23 mouse cellular contexts compared by ENCODE assay signal in the genomic region with DNA sequence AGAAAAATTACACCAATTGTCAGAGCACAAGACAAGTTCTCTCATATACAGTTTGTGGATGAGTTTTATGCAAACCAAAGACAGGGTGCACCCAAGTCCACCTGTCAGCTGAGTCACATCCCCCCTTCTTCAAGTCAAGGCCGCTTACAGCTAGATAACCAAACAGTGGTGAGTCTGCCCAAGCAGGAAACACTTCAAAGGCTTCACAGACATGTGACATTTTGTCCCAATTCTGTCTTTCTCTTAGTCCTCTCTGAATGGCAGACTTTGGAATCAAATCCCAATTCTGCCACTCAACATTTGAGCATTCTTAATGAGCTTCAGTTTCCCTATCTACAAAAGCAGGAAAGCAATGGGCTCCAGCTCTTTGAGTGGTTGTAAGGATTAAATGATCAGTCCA. TPM values are rescaled to one million over a fixed set of nuclear protein-coding genes. Genes with fewer than 3 reads are reported as not detected.
A peak's percentile ranks its signal among the peaks of the same experiment; 100 is the strongest.
DNase-seq lines count a peak whose midpoint lies in the region; ATAC-seq and TF ChIP-seq lines count a peak whose summit lies in the region.
"Had no signal": no experiment of that assay in that cellular context is flagged by ENCODE, and none has a peak within 500 bp of the region (broad histone marks: within the 10 kb centered on the region; RNA-seq: fewer than 3 reads in every experiment).

No protein-coding gene starts in this region.

- no peaks in the 10 kb centered on the region for H3K79me2 ChIP-seq in liver, adult 2 months (ENCODE audit: control insufficient read depth, insufficient read depth, low read length)

- no peak overlapping the region for H3K27ac ChIP-seq in liver, adult 2 months (replicated peaks; ENCODE audit: insufficient read depth, low read depth, low read length)
- no peak overlapping the region for H3K27ac ChIP-seq in liver, postnatal 0 days (ENCODE audit: low read depth)
- H3K27ac ChIP-seq: embryonic facial prominence, embryonic 13.5 days; embryonic facial prominence, embryonic 15.5 days; forebrain, embryonic 10.5 days; forebrain, embryonic 12.5 days had no signal

- DNase-seq in adrenal gland, adult (ENCODE audit: inconsistent age in 2 of 2, low spot score in 1 of 2): peak; percentile 37 to 53
- no peak for DNase-seq in adrenal gland, postnatal 25 days
- peak; percentile 9 for DNase-seq in adrenal gland, postnatal 14 days
- DNase-seq in adrenal gland, adult 18-20 months (ENCODE audit: low spot score in 2 of 2): no peak
- peak; percentile 54 for DNase-seq in liver, adult 2 months (ENCODE audit: extremely low read depth, low read depth, low spot score)
- DNase-seq in liver, postnatal 0 days: no peak
- peak; percentile 50 for DNase-seq in 416B (ENCODE audit: low read depth)
- DNase-seq: cerebellum, adult 11 months; cerebellum, adult 18-20 months; cerebellum, adult 8-10 months; cerebellum, adult 9-11 months; cerebellum, postnatal 14 days; cerebellum, postnatal 36 days; embryo, embryonic 11 days had no signal

- H3K9me3 ChIP-seq in liver, postnatal 0 days (ENCODE audit: low read length): no peaks in the 10 kb centered on the region
- H3K9me3 ChIP-seq: embryonic facial prominence, embryonic 13.5 days; embryonic facial prominence, embryonic 15.5 days; forebrain, embryonic 10.5 days; forebrain, embryonic 12.5 days had no signal

- TF ChIP-seq CTCF in liver, adult 2 months (IDR thresholded peaks at IDR 0.05; ENCODE audit: low read depth, low read length): no peak
- TF ChIP-seq CTCF in liver, postnatal 0 days (IDR thresholded peaks at IDR 0.05; ENCODE audit: low read depth): no peak

- TF ChIP-seq POLR2A in liver, adult 2 months (IDR thresholded peaks at IDR 0.05; ENCODE audit: extremely low read depth, insufficient read depth, low read length): no peak

- H3K9ac ChIP-seq in liver, adult 2 months (ENCODE audit: low read depth, low read length): no peak overlapping the region
- H3K9ac ChIP-seq in liver, postnatal 0 days (replicated peaks): no peak overlapping the region
- H3K9ac ChIP-seq: embryonic facial prominence, embryonic 13.5 days; embryonic facial prominence, embryonic 15.5 days; forebrain, embryonic 12.5 days had no signal

- no peak overlapping the region for H3K4me2 ChIP-seq in liver, postnatal 0 days (ENCODE audit: low read depth, low read length)
- H3K4me2 ChIP-seq: embryonic facial prominence, embryonic 13.5 days; embryonic facial prominence, embryonic 15.5 days; forebrain, embryonic 12.5 days had no signal

- TF ChIP-seq EP300 in liver, postnatal 0 days (IDR thresholded peaks at IDR 0.05; ENCODE audit: low read depth): no peak

- no peak overlapping the region for H3K4me3 ChIP-seq in liver, adult 2 months (ENCODE audit: insufficient read depth, low read depth, low read length)
- no peak overlapping the region for H3K4me3 ChIP-seq in liver, postnatal 0 days (ENCODE audit: low read depth, low read length)
- H3K4me3 ChIP-seq: embryonic facial prominence, embryonic 13.5 days; embryonic facial prominence, embryonic 15.5 days; erythroblast, embryonic 14.5 days; forebrain, embryonic 10.5 days; forebrain, embryonic 12.5 days had no signal

- ATAC-seq in liver, postnatal 0 days: no peak
- ATAC-seq: forebrain, embryonic 14.5 days; forebrain, embryonic 16.5 days had no signal

- H3K27me3 ChIP-seq in liver, adult 2 months (ENCODE audit: control insufficient read depth, insufficient read depth, low read length): no peaks in the 10 kb centered on the region
- no peaks in the 10 kb centered on the region for H3K27me3 ChIP-seq in liver, postnatal 0 days (ENCODE audit: insufficient read depth, low read length)
- H3K27me3 ChIP-seq: embryonic facial prominence, embryonic 13.5 days; embryonic facial prominence, embryonic 15.5 days; forebrain, embryonic 12.5 days had no signal

- H3K36me3 ChIP-seq in liver, adult 2 months (ENCODE audit: control insufficient read depth, insufficient read depth, low read length): no peaks in the 10 kb centered on the region
- no peaks in the 10 kb centered on the region for H3K36me3 ChIP-seq in liver, postnatal 0 days (replicated peaks; ENCODE audit: insufficient read depth, low read length)
- H3K36me3 ChIP-seq: embryonic facial prominence, embryonic 13.5 days; embryonic facial prominence, embryonic 15.5 days; forebrain, embryonic 10.5 days; forebrain, embryonic 12.5 days had no signal

- peaks cover 8% of the 10 kb centered on the region for H3K4me1 ChIP-seq in liver, adult 2 months (ENCODE audit: control insufficient read depth, insufficient read depth, low read length)
- H3K4me1 ChIP-seq in liver, postnatal 0 days (ENCODE audit: insufficient read depth): peaks cover 5% of the 10 kb centered on the region; the same call in 1 of the 2 replicates
- H3K4me1 ChIP-seq: embryonic facial prominence, embryonic 13.5 days; embryonic facial prominence, embryonic 15.5 days; forebrain, embryonic 10.5 days; forebrain, embryonic 12.5 days had no signal

- 55% methylated on average over 1 of the region's 1 CpGs for WGBS in liver, adult 2 months
- 38% methylated on average over 1 of the region's 1 CpGs for WGBS in liver, postnatal 0 days (ENCODE audit: insufficient replicate concordance)

RNA-seq across cellular contexts. Expression of a gene that starts 55.6 kb away (rescaled TPM):
- total RNA-seq in adrenal gland, postnatal 25 days (2021): 5.3 and 5.9 TPM in 2 replicates
- 5.9 and 40.5 TPM in 2 replicates for total RNA-seq in adrenal gland, postnatal 14 days (2021)
- total RNA-seq in adrenal gland, adult 18-20 months (2021): 1 to 10 TPM; 3.0 to 3.5 TPM
- 219 and 292 TPM in 2 replicates for total RNA-seq in liver, adult 2 months (2014; rRNA removed)
- 213 and 233 TPM in 2 replicates for polyA plus RNA-seq in liver, adult 2 months (2012; rRNA removed)
- 97.4 and 98.7 TPM in 2 replicates for polyA plus RNA-seq in liver, postnatal 0 days (2015; fragmentation: Nextera tagmentation; extraction: Ambion mirVana)
- total RNA-seq: common myeloid progenitor, adult 5-6 weeks; MEL had no signal

Comparison
In these comparisons a context has a peak if more than half of its experiments do, and no peak if none do; other contexts are left out.
1. DNase-seq: peak in adrenal gland, adult (2 of 2), adrenal gland, postnatal 14 days (single experiment), liver, adult 2 months (single experiment) and 416B (single experiment); none in adrenal gland, postnatal 25 days (single experiment), adrenal gland, adult 18-20 months (0 of 2) and liver, postnatal 0 days (single experiment).